Mouse (Mus musculus): ENCODE measurements around the gene Trak1.
A peak's percentile ranks its signal among the peaks of the same experiment; 100 is the strongest.

Gene Trak1

DNA sequence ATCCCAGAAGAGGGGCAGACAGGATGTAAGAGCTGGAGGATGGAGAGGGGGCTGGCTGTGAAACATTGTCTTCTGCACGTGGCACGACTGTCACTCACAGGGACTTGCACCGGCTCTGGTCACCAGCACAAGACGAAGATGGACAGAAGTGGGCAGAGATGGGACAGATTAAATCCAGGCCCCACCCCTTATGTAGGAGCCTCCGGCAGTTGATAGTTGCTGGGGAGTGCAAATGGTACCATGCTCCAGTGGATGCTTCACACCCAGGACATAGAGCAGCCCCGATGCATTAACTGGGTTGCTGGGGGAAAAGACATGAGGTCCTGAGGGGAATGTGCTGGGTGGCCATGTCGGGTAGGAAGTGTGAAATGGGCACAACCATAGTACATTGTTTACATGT is 2.1 kb upstream of the Trak1 start:
- no peak for DNase-seq (ENCODE audit: low spot score)

- DNase-seq (ENCODE audit: low spot score) = no peak
Observed at GRCm38 (mm10) chr9:121298065-121298398, 730 bp downstream of the Trak1 start.

DNA sequence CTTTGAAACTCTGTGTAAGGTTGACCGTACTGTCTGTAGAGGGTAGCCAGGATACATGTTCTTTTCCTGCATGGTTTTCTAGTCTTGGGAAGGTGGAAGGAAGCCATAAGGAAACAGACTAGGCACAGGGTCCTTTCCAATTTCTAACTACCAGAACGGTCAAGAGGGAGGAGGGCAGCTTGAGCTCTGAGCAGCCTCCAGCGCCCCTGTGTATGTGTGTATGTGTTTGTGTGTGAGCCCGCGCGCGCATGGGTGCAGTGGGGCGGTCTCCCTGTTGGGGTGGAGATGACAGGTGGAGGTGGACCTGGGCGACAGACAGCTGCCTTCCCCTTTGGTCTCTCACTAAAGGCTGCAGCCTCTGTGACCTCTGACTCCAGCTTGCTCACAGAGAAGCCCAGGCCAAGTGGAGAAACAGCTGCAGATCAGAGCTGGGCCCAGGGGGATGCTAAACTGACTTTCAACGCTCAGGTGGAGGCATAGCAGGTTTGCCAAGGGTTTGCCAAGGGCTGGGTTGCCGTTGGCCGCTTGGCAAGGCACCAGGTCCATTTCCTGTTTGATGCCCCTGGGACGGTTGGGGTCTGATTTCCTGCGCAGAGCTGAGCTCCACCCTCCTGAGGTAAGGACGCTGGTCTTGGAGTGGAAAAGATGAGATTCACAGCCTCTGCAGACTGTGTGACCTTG is 1.2 kb downstream of the Trak1 start:
- DNase-seq (ENCODE audit: low spot score) = no peak

GRCm38 (mm10) chr9:121299223-121299755 is 2.0 kb downstream of the Trak1 start:
- peak; percentile 49 for DNase-seq (ENCODE audit: low spot score)

DNA sequence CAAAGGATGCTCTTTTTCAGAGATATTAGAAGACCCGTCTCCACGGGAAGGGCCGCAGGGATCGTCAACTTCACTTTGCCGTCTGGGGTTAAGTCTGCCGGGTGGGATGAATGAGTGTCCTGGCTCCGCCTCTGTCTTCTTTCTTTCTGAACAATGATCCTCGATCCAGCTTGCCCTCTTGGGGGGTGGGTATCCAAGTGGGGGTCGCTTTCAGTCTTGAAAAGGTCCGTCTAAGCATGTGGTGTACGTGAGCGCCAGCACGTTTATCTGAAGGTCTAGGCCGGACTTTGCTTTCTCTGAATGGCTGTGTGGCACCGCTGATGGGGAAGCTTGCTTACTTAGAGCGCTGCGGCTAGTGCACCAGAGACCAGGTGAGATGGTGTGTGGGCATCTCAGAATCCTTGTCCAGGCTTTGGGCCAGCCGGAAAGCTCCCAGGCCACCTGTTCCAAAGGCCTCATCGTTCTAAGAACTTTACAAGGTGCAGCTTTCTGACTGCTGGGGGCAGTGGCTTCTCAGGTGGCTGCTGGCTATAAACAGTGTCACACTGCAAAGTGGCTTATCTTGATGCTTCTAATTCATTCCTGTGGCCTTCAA is 2.8 kb downstream of the Trak1 start:
- no peak for DNase-seq (ENCODE audit: low spot score)

DNA sequence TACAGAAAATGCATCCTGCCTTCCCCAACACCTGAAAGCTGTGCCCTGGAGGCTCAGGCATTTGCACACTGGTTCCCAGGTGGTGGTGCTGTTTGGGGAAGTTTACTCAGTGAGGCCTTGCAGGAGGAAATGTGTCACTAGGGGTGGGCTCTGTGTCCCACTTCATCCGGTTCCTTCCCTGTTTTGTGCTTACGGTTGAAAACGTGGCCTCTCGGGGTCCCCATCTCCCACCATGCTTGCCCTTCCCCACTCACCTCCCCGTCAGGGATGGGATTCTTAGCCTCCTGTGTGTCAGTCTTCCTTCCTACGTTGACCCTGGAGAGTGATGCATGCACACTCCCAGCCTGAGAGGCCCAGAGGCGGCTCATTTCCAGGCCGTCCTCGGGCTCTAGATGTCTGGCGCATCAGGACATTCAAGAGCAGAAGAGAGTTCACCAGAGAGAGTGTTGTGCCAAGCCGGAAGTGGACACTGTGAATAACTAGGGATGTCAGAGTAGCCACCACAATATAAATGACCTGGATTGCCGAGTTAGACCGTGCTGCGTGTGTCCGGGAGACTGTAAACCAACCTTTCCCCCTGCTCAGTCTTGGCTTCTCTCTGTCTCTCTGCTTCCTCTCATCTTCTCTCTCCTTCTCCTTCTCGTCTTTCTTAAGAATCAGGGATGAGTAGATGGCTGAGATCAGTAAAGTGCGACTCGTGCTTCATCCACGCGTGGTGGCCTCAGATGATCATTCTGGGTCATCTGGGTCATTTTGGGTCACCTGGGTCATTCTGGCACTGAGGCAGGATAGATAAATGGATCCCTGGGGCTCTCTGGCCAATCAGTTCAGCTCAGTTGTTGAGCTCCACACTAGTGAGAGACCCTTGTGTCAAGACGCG is 4.0 kb downstream of the Trak1 start:
- no peak for DNase-seq (ENCODE audit: low spot score)

DNA sequence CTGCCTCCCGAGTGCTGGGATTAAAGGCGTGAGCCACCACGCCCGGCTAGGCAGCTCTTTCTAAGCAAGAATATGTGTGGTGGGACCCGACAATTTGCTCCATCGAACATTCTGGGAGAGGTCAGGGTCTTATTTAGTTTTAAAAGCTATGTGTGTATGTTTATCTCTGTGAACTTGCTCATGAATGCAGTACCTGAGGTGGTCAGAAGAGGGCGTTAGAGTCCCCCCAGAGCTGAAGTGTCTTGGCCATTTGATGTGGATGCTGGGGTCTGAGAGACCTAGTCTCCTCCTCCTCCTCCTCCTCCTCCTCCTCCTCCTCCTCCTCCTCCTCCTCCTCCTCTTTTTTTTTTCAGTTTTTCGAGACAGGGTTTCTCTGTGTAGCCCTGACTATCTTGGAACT is 5.2 kb downstream of the Trak1 start:
- DNase-seq (ENCODE audit: low spot score) = no peak

GRCm38 (mm10) chr9:121303086-121303485 is 5.8 kb downstream of the Trak1 start:
- peak; percentile 57 for DNase-seq (ENCODE audit: low spot score)

DNA sequence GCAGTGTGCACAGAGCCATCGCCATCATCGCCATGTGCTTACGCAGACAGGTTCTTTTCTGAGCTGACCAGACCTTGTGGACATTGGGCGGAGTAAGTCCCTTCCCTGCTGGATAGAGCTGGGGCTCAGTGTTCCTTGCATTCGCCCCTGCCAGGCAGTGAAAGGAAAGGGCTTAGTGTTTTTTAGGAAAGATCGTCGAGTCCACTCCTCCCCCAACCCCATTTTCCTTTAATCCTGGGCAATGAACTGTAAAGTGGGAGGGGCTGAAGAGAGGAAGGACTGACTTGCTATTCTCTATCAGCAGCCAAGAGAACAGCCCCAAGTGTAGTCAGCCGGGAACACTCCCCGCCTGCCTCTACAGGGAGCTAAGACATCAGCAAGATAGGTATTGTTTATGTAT is 6.4 kb downstream of the Trak1 start:
- DNase-seq (ENCODE audit: low spot score) = peak; percentile 40

GRCm38 (mm10) chr9:121304520-121304919 is 7.2 kb downstream of the Trak1 start:
- DNase-seq (ENCODE audit: low spot score) = no peak

- DNase-seq (ENCODE audit: low spot score) = no peak
Observed at GRCm38 (mm10) chr9:121305456-121305855, 8.2 kb downstream of the Trak1 start.

GRCm38 (mm10) chr9:121309287-121309686 is 12.0 kb downstream of the Trak1 start:
- DNase-seq (ENCODE audit: low spot score) = no peak

GRCm38 (mm10) chr9:121310501-121310900 is 13.2 kb downstream of the Trak1 start:
- DNase-seq (ENCODE audit: low spot score) = no peak

DNA sequence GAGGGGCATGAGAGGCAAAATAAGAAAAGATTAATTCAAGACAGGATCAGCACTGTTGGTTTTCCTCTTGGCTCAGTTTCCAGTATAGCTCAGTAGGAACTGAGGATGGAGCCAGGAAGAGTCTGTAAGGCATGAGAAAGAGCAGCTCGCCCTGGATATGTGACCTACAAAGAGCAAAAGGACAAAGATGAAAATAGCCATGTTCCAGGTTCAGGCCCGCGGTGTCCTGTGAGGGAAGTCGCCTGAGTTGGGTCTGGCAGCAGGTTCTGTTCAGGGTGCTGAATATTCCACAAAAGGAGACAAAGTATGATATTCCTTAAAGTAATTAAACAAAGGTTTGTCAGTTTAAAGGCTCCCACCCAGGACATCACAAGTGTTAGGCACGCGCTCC is 14.5 kb downstream of the Trak1 start:
- DNase-seq (ENCODE audit: low spot score) = no peak

DNA sequence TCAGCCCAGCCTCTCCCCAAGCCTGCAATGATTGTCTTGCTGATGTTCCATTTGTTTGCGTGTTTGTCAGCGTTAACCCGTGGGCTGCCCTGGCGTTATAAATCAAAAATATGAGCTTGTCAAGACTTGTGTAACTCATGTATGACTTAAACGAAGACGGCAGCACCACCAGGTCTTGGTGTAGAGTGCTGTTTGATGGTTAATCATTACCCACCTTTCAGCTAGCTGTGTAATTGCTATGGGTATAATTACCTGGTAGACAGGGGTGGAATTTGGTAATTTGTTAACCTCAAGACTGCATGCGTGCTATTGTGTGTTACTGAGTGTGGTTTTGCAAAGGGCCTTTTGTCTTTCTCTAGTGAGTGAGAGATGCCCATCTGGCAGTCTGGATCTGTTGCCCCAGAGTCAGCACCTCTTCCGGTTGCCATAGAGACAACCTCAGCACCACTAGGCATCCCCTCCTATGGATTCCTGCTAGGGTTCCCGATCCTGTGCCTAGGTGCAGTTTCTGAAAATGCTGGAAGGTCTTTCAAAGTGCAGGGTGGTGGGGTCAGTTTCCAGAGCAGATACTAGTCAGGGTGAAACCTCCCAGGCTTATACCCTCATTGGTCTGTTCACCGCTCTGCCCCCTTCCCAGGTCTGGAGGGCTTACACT is 15.1 kb downstream of the Trak1 start:
- no peak for DNase-seq (ENCODE audit: low spot score)

DNA sequence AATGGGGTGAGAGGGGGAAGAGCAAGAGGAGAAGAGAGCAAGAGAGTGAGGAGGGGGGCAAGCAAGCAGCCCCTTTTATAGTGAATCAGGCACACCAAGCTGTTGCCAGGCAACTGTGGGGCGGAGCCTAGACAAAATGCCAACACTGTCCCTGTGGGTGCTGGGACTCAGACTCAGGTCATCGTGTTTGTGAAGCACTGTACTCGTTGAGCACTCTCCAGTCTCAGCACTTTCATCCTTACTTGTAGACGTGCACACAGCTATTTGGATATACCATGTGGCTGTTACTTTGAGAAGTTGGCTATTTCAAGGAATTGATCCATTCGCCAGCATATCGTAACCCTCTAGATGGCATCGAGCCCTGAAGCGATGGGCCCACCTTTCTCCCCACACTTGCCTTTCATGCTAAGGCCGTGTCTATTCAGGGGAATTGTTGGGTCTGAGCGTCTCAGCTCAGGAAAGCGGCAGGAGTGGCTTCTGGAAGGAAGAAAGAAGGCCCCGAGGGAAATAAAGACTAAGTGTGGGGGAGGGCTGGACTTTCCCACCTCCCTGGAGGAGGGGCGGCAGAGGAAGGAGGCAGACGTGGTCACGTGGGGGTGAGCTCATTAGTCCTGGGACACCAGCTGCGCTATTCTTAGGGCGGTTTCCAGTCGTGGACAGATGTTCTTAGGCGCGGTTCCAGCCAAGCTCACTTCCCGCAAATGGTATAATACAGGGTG is 16.5 kb downstream of the Trak1 start:
- peak; percentile 80 for DNase-seq (ENCODE audit: low spot score)

DNA sequence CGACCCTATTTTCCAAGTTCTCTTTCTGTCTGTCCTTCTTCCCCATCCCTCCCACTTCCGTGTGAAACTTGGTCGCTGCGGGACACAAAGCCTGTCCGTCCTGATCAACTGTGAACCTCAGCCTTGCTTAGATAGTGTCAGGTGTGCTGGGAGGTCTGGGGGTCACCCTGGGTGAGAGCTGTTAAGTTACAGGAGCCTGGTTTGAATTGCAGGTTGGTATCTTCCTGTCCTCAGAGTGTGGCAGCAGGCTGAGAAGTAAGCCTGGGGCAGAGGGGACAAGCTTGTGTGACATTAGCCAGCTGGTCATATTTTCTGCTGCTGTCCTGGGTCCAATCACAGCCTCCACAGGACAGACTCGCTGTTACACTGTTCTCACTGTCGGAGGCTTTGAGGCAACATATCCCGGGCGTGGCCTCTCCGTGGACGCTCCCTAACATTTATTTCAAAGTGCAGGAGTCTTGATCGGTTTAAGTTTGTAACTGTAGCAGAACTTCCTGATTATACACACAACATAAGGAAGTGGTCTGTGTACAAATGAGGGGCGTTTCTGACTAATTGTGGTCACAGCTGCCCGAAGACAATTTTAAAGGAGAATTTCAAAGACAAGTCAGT is 17.3 kb downstream of the Trak1 start:
- no peak for DNase-seq (ENCODE audit: low spot score)

GRCm38 (mm10) chr9:121315901-121316595 is 18.7 kb downstream of the Trak1 start:
- DNase-seq (ENCODE audit: low spot score) = no peak

GRCm38 (mm10) chr9:121316621-121317405 is 19.5 kb downstream of the Trak1 start:
- DNase-seq (ENCODE audit: low spot score) = peak; percentile 77

All from testis, postnatal 14 days (tissue).